Mouse (Mus musculus): Measurements from ENCODE around the gene Oxtr. TPM values are rescaled to one million over a fixed set of nuclear protein-coding genes. Genes with fewer than 3 reads are reported as not detected.

Gene Oxtr
- polyA plus RNA-seq, 1 experiment from 2014 or later: 0.12 TPM

DNA sequence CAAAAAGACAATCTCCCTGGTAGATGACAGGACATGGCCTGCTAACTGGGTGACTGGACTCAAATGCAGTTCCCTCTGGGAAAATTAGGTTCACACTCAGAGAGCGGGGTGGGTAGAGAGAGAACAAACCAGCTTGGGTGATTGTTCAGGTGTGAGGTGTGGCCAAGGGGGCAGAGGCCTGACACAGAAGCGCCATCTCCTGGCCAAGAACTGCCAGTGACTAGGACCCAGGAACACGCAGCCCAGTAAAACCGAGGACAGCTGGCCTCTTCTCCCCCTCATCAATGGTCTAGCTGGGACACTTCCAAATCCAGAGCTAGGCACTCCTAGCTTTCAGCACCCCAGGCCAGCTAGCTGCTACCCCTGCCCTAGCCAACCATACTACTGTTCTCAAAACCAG, 5.4 kb downstream of the Oxtr start:
- 0 out of 2 replicates have a peak, but pooled peaks have one; percentile 20 for ATAC-seq (ENCODE audit: insufficient read depth, low FRiP score, low read depth)
- no peaks in the 10 kb centered on the region for H3K9me3 ChIP-seq
- no peaks in the 10 kb centered on the region for H3K36me3 ChIP-seq
- H3K4me2 ChIP-seq: no peak overlapping the region
- H3K27me3 ChIP-seq (replicated peaks): peaks cover 27% of the 10 kb centered on the region
- H3K9ac ChIP-seq: no peak overlapping the region
- WGBS: 10% methylated on average over 4 of the region's 4 CpGs
- H3K4me1 ChIP-seq: peaks cover 5% of the 10 kb centered on the region; the same call in 1 of the 2 replicates
- H3K27ac ChIP-seq: no peak overlapping the region
- H3K4me3 ChIP-seq (replicated peaks): no peak overlapping the region

DNA sequence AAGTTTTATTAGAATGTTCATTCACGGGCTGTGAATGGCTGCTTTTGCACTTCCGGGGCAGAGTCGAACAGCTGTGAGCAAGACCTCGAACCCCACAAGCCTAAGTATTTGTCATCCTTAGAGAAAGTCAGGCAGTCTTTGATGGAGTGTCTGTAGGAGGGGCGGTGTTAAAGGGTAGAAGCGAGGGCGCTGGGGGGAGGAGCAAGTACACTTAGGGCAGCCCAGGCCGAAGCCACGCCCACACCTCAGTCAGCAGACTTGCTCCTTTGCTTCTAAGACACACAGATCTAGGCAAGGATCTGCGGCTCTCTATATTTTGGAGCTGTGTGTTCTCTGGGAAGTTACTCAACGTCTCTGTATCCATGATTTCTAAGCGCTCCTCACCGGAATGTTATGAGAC, 9.9 kb downstream of the Oxtr start:
- H3K4me3 ChIP-seq (replicated peaks): no peak overlapping the region
- 0 out of 2 replicates have a peak, but pooled peaks have one; percentile 27 for ATAC-seq (ENCODE audit: insufficient read depth, low FRiP score, low read depth)
- H3K27ac ChIP-seq: no peak overlapping the region
- no peaks in the 10 kb centered on the region for H3K27me3 ChIP-seq (replicated peaks)
- H3K4me2 ChIP-seq: no peak overlapping the region
- H3K4me1 ChIP-seq: no peaks in the 10 kb centered on the region
- no peaks in the 10 kb centered on the region for H3K36me3 ChIP-seq
- WGBS: 42% methylated on average over 13 of the region's 13 CpGs
- no peak overlapping the region for H3K9ac ChIP-seq
- H3K9me3 ChIP-seq: no peaks in the 10 kb centered on the region

DNA sequence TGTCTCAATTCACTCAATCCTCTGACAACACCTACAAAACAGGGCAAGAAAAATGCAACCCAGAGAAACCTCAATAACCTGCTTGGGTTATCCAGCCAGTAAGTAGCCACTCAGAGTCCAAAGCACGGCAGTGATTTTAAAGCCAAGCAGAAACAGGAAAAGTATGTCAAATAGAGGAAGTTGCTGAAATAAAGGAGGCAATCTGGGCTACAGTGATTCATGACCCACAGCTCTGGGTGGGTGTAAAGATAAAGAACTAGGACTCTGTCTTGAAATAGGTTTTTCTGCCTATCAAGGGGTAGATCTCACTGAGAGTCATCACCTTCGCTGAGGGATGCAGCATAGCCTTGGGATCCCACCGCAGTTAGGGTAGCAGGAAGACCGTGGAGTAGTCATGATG, 18.1 kb downstream of the Oxtr start:
- no peak overlapping the region for H3K4me3 ChIP-seq (replicated peaks)
- no peak overlapping the region for H3K9ac ChIP-seq
- 78% methylated on average over 4 of the region's 4 CpGs for WGBS
- H3K4me2 ChIP-seq: no peak overlapping the region
- no peaks in the 10 kb centered on the region for H3K4me1 ChIP-seq
- H3K27ac ChIP-seq: no peak overlapping the region
- ATAC-seq (ENCODE audit: insufficient read depth, low FRiP score, low read depth): no peak
- no peaks in the 10 kb centered on the region for H3K36me3 ChIP-seq
- no peaks in the 10 kb centered on the region for H3K27me3 ChIP-seq (replicated peaks)
- H3K9me3 ChIP-seq: no peaks in the 10 kb centered on the region

DNA sequence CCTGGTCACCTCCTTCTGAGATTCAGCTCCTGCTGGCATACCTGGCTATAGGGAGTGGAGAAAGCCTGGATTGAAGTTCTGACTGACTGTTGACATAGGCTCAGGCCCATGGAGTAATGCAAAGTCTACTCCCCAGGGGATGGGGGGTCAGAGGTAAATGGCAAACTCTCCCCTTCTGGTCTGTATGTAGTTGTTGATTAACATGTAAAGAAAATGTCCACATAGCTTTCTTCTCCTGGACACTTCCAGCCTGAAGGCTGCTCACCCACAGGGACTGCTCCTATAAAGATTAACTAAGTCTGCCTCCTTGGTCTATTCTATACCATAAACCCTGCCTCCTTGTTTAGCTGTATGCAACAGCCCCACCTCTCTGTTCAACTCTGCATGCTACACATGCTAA, 23.7 kb downstream of the Oxtr start:
- no peak for ATAC-seq (ENCODE audit: insufficient read depth, low FRiP score, low read depth)
- no peak overlapping the region for H3K4me3 ChIP-seq (replicated peaks)
- H3K9ac ChIP-seq: no peak overlapping the region
- no peaks in the 10 kb centered on the region for H3K9me3 ChIP-seq
- no peaks in the 10 kb centered on the region for H3K27me3 ChIP-seq (replicated peaks)
- H3K27ac ChIP-seq: no peak overlapping the region
- H3K4me1 ChIP-seq: no peaks in the 10 kb centered on the region
- no peaks in the 10 kb centered on the region for H3K36me3 ChIP-seq
- H3K4me2 ChIP-seq: no peak overlapping the region

DNA sequence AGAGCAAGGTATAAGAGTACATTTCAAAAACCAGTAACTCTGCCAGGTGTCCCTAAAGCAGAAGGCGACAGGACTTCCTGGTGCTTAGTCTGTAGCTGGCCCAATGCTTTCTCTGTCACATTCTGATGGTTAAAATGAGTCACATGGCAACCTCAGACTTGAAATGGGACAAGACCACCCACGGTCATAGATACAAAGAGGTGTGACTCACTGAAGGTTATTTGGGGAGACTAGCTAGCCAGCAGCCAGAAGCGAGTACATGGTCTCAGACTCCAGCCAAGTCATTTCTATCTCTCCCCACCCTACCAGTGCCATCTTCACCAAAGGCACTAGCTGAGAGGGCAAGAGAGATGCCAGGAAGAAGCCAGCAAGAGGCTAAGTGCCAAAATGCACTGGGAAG, 24.3 kb downstream of the Oxtr start:
- Histone ChIP-seq H3K9me3 (no peaks in the 10 kb centered on the region), H3K4me1 (no peaks in the 10 kb centered on the region), H3K4me3 (replicated peaks) (no peak overlapping the region), H3K27me3 (replicated peaks) (no peaks in the 10 kb centered on the region), H3K36me3 (no peaks in the 10 kb centered on the region), H3K4me2 (no peak overlapping the region), H3K9ac (no peak overlapping the region), H3K27ac (no peak overlapping the region)
- ATAC-seq (ENCODE audit: insufficient read depth, low FRiP score, low read depth): no peak
- WGBS: 83% methylated on average over 3 of the region's 3 CpGs

DNA sequence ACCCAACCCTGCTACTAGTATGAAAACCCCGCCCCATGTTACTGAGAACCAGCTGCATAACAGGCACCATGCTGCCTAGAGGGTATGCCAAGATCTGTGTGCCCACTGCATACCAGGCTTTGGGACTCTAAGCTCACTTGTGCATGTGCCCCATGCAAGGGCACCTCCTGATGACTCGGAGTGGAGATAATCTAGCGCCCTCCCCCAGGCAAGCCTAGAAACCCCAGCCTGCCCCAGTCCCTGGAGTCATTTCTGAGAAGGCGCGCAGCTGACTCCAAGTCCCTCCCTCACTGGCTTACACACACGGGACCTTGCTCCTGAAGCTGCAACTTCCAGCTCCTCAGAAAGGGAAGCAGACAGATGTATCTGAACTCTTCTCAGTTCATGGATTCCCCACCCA, 26.4 kb downstream of the Oxtr start:
- 81% methylated on average over 6 of the region's 6 CpGs for WGBS
- no peak overlapping the region for H3K4me3 ChIP-seq (replicated peaks)
- no peak for ATAC-seq (ENCODE audit: insufficient read depth, low FRiP score, low read depth)
- H3K9ac ChIP-seq: no peak overlapping the region
- H3K27ac ChIP-seq: no peak overlapping the region
- no peaks in the 10 kb centered on the region for H3K36me3 ChIP-seq
- H3K27me3 ChIP-seq (replicated peaks): no peaks in the 10 kb centered on the region
- no peak overlapping the region for H3K4me2 ChIP-seq
- H3K9me3 ChIP-seq: no peaks in the 10 kb centered on the region
- no peaks in the 10 kb centered on the region for H3K4me1 ChIP-seq

DNA sequence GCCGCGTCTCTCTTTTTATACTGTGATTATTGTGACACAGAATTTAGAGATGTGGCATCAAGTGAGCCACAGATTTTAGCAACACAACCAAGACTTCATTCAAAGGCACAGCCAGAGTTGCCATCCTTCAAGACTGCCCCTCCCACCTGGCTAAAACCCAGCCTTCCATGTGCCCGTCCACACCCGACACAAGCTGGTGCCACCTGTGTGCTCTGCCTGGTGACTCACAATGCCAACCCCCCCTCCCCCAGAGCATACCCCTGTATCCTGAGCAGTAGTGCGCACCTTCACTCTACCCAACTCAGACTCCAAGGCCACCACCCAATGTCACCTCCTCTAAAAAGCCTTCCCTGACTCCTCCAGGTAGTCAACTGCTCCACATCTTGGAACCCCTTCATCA, 28.3 kb downstream of the Oxtr start:
- WGBS: 95% methylated on average over 5 of the region's 5 CpGs
- no peak overlapping the region for H3K9ac ChIP-seq
- H3K27me3 ChIP-seq (replicated peaks): no peaks in the 10 kb centered on the region
- ATAC-seq (ENCODE audit: insufficient read depth, low FRiP score, low read depth): no peak
- no peak overlapping the region for H3K27ac ChIP-seq
- no peak overlapping the region for H3K4me3 ChIP-seq (replicated peaks)
- no peaks in the 10 kb centered on the region for H3K36me3 ChIP-seq
- no peak overlapping the region for H3K4me2 ChIP-seq
- no peaks in the 10 kb centered on the region for H3K4me1 ChIP-seq
- no peaks in the 10 kb centered on the region for H3K9me3 ChIP-seq

DNA sequence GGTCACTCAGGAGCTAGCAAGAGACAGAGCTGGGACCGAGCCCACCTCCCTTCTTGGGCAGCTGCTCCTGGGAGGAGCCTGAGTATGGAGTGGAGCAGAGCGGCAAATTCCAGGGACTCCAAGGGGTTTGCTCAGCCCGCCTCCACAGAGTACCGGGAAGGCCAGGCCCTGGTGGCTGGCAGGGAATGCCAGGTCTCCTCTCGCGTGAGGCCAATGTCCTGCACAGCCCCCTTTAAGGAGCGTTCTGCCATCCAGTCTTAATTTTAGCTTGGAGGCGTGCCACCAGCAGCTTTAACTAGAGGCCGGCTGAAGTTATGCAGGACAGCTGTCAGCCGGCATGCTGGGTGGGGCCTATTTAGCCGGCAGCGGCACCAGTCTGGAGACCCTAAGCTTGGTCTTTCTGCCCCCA, 30.4 kb downstream of the Oxtr start, which contains the start of gene Cav3:
Cav3 (plus strand) TSS at position 165 of the 409 bp plus-strand sequence.
- WGBS: 55% methylated on average over 12 of the region's 12 CpGs
- 0 out of 2 replicates have a peak within 1 kb of the TSS, but pooled peaks have one; percentile 5 for H3K4me2 ChIP-seq
- H3K4me1 ChIP-seq: no peaks in the 10 kb centered on the region
- peak; percentile 35; the same call in 1 of the 2 replicates for ATAC-seq (ENCODE audit: insufficient read depth, low FRiP score, low read depth)
- no peaks in the 10 kb centered on the region for H3K36me3 ChIP-seq
- no peak within 1 kb of the TSS for H3K4me3 ChIP-seq (replicated peaks)
- H3K9ac ChIP-seq: no peak within 1 kb of the TSS
- H3K27ac ChIP-seq: no peak within 1 kb of the TSS
- H3K9me3 ChIP-seq: no peaks in the 10 kb centered on the region
- no peaks in the 10 kb centered on the region for H3K27me3 ChIP-seq (replicated peaks)

DNA sequence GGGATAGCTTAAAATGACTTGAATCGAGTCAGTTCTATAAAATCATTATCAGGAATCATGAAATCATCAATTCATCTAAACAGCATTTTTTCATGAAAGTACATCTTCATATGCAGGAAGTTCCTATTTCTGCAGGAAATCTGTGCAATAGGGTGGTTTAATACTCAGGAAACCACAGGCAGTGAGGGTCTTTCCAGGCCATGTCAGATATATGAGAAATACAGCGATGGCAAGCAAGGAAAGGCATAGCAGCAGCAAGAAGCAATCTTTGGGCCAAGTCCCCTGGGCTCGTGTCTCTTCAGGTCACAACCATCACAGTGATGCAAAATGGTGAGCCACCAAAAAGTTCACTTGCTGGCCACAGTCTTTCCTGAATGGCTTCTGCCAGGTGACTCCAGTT, 44.1 kb downstream of the Oxtr start:
- no peaks in the 10 kb centered on the region for H3K9me3 ChIP-seq
- no peaks in the 10 kb centered on the region for H3K4me1 ChIP-seq
- no peak overlapping the region for H3K27ac ChIP-seq
- H3K27me3 ChIP-seq (replicated peaks): no peaks in the 10 kb centered on the region
- no peak for ATAC-seq (ENCODE audit: insufficient read depth, low FRiP score, low read depth)
- no peak overlapping the region for H3K9ac ChIP-seq
- H3K4me3 ChIP-seq (replicated peaks): no peak overlapping the region
- 70% methylated on average over 3 of the region's 3 CpGs for WGBS
- no peaks in the 10 kb centered on the region for H3K36me3 ChIP-seq
- H3K4me2 ChIP-seq: no peak overlapping the region

DNA sequence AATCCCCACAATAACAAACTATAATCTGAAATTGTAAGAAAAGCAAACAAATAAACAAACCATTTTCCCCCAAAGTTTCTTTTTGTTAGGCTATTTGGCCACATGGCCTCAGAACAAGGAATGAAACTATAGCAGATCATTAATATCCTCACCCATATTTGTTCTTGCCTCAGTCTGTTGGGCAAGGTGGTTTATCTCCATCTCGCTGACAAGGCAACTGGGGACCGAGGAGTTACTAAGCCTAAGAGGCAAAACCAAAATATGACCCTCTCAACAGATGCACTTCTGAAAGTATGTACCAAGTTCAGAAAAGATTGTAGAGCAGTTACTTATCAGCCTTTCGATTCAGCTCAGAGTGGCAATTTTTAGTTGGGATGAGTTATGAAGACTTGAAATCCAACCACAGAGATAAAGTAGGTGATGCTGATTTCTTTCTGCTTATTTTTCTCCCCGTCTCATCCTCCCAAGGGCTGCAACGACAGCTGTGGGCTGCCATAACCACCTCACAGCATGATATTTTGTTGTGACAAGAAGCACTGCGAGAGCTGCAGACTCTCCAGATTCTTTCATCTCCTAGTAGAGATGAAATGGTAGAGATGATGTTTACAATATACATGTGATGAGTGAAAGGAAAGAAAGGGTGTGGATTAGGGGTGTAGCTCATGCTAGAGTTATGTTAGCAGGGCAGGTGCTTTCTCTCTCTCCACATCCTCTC, 63.6 kb downstream of the Oxtr start:
- H3K27ac ChIP-seq: no peak overlapping the region
- no peak overlapping the region for H3K4me2 ChIP-seq
- H3K27me3 ChIP-seq (replicated peaks): no peaks in the 10 kb centered on the region
- no peaks in the 10 kb centered on the region for H3K4me1 ChIP-seq
- H3K36me3 ChIP-seq: no peaks in the 10 kb centered on the region
- no peaks in the 10 kb centered on the region for H3K9me3 ChIP-seq
- no peak for ATAC-seq (ENCODE audit: insufficient read depth, low FRiP score, low read depth)
- H3K9ac ChIP-seq: no peak overlapping the region
- 60% methylated on average over 6 of the region's 6 CpGs for WGBS
- no peak overlapping the region for H3K4me3 ChIP-seq (replicated peaks)

DNA sequence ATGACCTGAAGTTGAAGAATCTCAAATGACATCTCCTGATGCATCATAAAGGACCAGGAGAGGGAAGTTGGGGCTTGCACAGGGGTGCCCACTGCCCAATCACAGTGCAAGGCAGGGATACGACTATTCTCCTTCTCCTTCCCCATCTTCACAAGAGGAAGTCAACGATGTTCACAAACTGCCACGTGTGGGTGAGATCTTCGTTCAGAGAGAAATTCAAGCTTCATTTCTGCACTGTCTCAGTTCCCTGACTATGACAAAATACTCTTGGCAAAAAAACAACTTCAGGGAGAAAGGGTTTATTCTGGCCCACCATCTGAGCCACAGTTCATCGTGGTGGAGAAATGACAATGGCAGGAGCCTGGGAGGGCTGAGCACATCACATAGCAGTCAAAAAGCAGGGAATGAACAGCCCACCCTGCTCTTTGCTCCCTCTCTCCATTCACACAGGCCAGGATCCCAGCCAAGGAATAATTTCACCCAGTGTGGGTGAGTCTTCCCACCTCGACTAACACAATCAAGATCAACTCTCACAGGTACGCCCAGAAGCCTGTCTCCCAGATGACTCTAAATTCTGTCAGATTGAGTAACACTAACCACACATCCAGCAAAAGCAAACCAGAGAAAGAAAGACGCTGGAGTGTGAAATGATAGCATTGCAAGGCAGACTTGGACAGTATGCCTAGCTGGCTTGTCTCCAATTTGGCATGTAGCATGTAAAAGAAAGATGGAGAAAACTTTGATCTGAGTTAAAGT, 65.8 kb downstream of the Oxtr start:
- Histone ChIP-seq H3K27me3 (replicated peaks) (no peaks in the 10 kb centered on the region), H3K27ac (no peak overlapping the region), H3K4me3 (replicated peaks) (no peak overlapping the region), H3K4me2 (no peak overlapping the region), H3K4me1 (no peaks in the 10 kb centered on the region), H3K9me3 (no peaks in the 10 kb centered on the region), H3K9ac (no peak overlapping the region), H3K36me3 (no peaks in the 10 kb centered on the region)
- WGBS: 69% methylated on average over 8 of the region's 8 CpGs
- ATAC-seq (ENCODE audit: insufficient read depth, low FRiP score, low read depth): peak; percentile 58; the same call in 1 of the 2 replicates
